Mouse (Mus musculus): ENCODE data around the gene Ntn3. TPM values are rescaled to one million over a fixed set of nuclear protein-coding genes. Genes with fewer than 3 reads are reported as not detected.

The Ntn3 gene
- polyA plus RNA-seq, 1 experiment from 2014 or later = 0.45 TPM

DNA sequence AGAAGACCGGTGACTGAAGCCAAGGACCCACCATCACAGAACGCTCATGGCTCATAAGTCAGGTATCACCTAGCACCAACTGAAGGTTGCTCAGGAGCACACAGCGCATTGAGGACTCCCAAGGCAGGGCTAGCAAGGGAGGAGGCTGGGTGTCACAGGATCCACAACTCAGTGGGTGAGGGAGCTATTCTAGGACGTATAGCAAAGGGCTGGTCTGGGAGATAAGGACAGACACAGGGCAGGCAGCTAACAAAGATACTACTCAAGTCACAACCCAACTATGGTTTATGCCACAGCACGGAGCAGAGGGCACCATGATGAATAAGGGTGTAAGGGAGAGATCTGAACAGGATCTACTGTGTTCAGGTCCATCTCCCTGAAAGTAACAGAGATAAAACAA, 16.5 kb upstream of the Ntn3 start:
- peaks cover 25% of the 10 kb centered on the region for H3K4me1 ChIP-seq (ENCODE audit: insufficient read depth)
- H3K36me3 ChIP-seq (replicated peaks; ENCODE audit: insufficient read depth, low read length) = peaks cover 79% of the 10 kb centered on the region
- no peaks in the 10 kb centered on the region for H3K27me3 ChIP-seq (ENCODE audit: insufficient read depth, low read length)
- TF ChIP-seq CTCF (IDR thresholded peaks at IDR 0.05; ENCODE audit: low read depth) (no peak), EP300 (IDR thresholded peaks at IDR 0.05; ENCODE audit: low read depth) (peak; percentile 86)
- H3K4me2 ChIP-seq (ENCODE audit: low read depth, low read length) = peak overlapping the region; percentile 33
- ATAC-seq = peak; percentile 74
- no peak overlapping the region for H3K4me3 ChIP-seq (ENCODE audit: low read depth, low read length)
- H3K9me3 ChIP-seq (ENCODE audit: low read length) = no peaks in the 10 kb centered on the region
- H3K27ac ChIP-seq (ENCODE audit: low read depth) = peak overlapping the region; percentile 84
- DNase-seq = no peak
- peak overlapping the region; percentile 55 for H3K9ac ChIP-seq (replicated peaks)
- WGBS (ENCODE audit: insufficient replicate concordance) = 56% methylated on average over 5 of the region's 5 CpGs

DNA sequence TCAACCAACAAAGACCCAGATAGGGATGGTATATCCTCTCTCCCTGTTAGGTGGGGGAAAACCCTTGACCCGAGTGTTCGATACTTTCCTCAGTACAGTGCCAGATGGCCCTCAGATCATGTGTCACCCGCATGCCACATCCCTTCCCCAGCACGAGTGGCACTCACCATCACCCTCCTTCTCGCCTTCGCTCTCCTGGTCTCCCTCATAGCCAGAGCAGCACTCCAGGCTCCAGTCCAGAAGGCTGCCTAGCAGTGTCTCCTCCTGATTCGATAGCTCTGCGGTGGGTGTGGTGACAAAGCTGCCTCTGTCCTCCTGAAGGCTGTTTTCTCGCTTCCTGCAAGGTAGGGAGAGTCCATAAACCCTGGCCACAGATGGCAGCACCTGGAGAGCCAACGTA, 15.4 kb upstream of the Ntn3 start:
- 91% methylated on average over 10 of the region's 10 CpGs for WGBS (ENCODE audit: insufficient replicate concordance)
- Histone ChIP-seq H3K36me3 (replicated peaks; ENCODE audit: insufficient read depth, low read length) (peaks cover 68% of the 10 kb centered on the region), H3K9ac (replicated peaks) (no peak overlapping the region), H3K9me3 (ENCODE audit: low read length) (no peaks in the 10 kb centered on the region), H3K27me3 (ENCODE audit: insufficient read depth, low read length) (no peaks in the 10 kb centered on the region), H3K4me3 (ENCODE audit: low read depth, low read length) (no peak overlapping the region), H3K27ac (ENCODE audit: low read depth) (peak overlapping the region; percentile 84; the same call in 1 of the 2 replicates), H3K4me1 (ENCODE audit: insufficient read depth) (peaks cover 30% of the 10 kb centered on the region), H3K4me2 (ENCODE audit: low read depth, low read length) (no peak overlapping the region)
- ATAC-seq (no peak), DNase-seq (no peak)
- TF ChIP-seq EP300 (IDR thresholded peaks at IDR 0.05; ENCODE audit: low read depth) (no peak), CTCF (IDR thresholded peaks at IDR 0.05; ENCODE audit: low read depth) (no peak)

DNA sequence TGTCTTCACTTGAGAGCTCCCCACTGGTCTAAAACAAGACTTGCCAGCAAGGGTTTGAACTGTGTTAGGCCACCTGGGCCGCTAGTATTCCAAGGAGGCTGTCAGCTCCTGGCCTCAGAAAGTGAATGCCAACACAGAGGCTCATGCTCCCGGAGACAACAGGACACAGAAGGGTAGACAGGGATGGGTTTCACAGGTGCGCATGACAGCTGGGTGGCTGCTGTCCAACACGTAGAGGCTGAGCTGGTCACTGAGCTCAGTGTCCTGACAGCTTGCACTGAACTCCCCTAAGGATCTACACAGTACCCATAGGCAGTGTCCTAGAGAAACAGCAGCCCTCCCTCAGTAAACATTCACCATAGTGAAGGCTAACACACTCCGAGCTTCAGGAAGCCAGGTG, 14.2 kb upstream of the Ntn3 start:
- no peak overlapping the region for H3K4me3 ChIP-seq (ENCODE audit: low read depth, low read length)
- TF ChIP-seq CTCF (IDR thresholded peaks at IDR 0.05; ENCODE audit: low read depth) (no peak), EP300 (IDR thresholded peaks at IDR 0.05; ENCODE audit: low read depth) (no peak)
- WGBS (ENCODE audit: insufficient replicate concordance) = 92% methylated on average over 5 of the region's 5 CpGs
- peaks cover 32% of the 10 kb centered on the region for H3K4me1 ChIP-seq (ENCODE audit: insufficient read depth)
- H3K36me3 ChIP-seq (replicated peaks; ENCODE audit: insufficient read depth, low read length) = peaks cover 59% of the 10 kb centered on the region
- H3K27ac ChIP-seq (ENCODE audit: low read depth) = no peak overlapping the region; the same call in 1 of the 2 replicates
- ATAC-seq (no peak), DNase-seq (no peak)
- no peak overlapping the region for H3K4me2 ChIP-seq (ENCODE audit: low read depth, low read length)
- no peaks in the 10 kb centered on the region for H3K9me3 ChIP-seq (ENCODE audit: low read length)
- no peaks in the 10 kb centered on the region for H3K27me3 ChIP-seq (ENCODE audit: insufficient read depth, low read length)
- H3K9ac ChIP-seq (replicated peaks) = no peak overlapping the region

DNA sequence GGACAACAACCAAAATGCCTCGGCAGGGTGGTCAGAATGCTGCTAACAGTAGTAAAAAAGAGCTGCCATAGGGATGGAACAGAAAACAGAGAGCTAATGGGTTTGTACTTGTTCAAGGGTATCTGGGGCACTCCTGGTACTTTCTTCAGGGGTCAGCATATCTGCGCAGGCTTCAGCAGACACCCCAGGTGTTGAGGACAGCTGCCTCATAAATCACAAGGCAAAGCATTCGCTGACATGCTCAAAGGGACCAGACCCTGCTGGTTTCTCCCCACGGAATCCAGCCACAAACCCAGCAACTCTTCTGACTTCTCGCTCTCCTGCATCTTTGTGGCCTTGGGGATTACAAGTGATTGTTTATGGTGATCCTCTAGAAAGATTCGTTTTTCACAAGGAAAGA, 13.3 kb upstream of the Ntn3 start:
- Histone ChIP-seq H3K9me3 (ENCODE audit: low read length) (no peaks in the 10 kb centered on the region), H3K27ac (ENCODE audit: low read depth) (no peak overlapping the region), H3K9ac (replicated peaks) (no peak overlapping the region), H3K27me3 (ENCODE audit: insufficient read depth, low read length) (no peaks in the 10 kb centered on the region), H3K4me1 (ENCODE audit: insufficient read depth) (peaks cover 32% of the 10 kb centered on the region), H3K4me2 (ENCODE audit: low read depth, low read length) (no peak overlapping the region), H3K36me3 (replicated peaks; ENCODE audit: insufficient read depth, low read length) (peaks cover 57% of the 10 kb centered on the region), H3K4me3 (ENCODE audit: low read depth, low read length) (no peak overlapping the region)
- no peak for DNase-seq
- WGBS (ENCODE audit: insufficient replicate concordance) = 80% methylated on average over 6 of the region's 6 CpGs
- TF ChIP-seq CTCF (IDR thresholded peaks at IDR 0.05; ENCODE audit: low read depth) (no peak), EP300 (IDR thresholded peaks at IDR 0.05; ENCODE audit: low read depth) (no peak)
- no peak for ATAC-seq

DNA sequence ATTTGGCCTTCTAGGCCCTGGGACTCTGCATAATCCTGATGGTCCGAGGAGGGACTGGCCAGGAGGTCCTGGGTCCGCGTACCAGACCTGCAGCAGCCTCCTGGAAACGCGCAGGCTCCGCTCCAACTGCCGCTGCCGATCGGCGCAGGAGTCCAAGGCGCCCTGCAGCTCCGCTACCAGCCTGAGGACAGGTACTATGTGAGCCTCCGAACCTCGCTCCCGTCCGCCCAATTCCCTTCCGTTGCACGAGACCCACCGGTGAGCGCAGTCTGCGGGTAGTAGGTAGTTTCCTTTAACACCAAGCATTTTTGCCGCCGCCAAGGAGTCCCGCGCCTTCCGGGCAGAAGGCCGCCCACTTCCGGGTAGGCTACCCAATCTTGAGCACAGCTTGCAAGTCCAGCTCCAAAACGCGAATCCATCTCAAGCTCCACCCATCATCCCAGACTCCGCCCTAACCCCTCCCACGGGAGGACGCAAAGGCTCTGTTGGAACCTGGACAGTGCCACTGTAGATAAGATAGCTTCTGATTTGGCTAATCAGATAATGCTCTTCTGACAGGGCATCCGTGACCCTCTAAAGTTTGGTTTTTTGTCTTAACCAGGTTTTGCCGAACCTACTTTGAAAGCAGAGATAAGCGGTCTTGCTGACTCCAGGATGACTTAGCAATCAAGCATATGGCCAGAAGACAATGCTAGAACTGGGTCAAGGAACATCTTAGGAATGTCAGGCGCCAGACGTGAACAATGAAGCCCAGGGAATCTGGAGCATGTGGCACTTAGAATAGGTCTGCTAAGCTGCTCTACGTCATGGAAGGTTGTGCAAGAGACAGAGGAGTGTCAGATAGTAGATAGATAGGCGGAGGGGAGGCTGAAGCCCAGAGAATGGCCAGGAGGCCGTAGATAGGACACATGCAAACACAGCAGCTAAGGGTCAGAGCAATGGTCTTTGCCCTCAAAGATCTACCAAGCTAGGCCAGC, 11.4 kb upstream of the Ntn3 start, which contains the start of gene Tedc2:
Gene Tedc2 (minus strand): TSS at position 417 of the 977 bp plus-strand sequence.
- Histone ChIP-seq H3K9ac (replicated peaks) (peak within 1 kb of the TSS; percentile 88), H3K9me3 (ENCODE audit: low read length) (no peaks in the 10 kb centered on the region), H3K4me2 (ENCODE audit: low read depth, low read length) (peak within 1 kb of the TSS; percentile 90), H3K27ac (ENCODE audit: low read depth) (peak within 1 kb of the TSS; percentile 86), H3K4me3 (ENCODE audit: low read depth, low read length) (peak within 1 kb of the TSS; percentile 80), H3K36me3 (replicated peaks; ENCODE audit: insufficient read depth, low read length) (peaks cover 55% of the 10 kb centered on the region), H3K27me3 (ENCODE audit: insufficient read depth, low read length) (no peaks in the 10 kb centered on the region), H3K4me1 (ENCODE audit: insufficient read depth) (peaks cover 22% of the 10 kb centered on the region)
- peak; percentile 92 for ATAC-seq
- 1% methylated on average over 41 of the region's 41 CpGs for WGBS (ENCODE audit: insufficient replicate concordance)
- TF ChIP-seq EP300 (IDR thresholded peaks at IDR 0.05; ENCODE audit: low read depth) (peak; percentile 60; the same call in 1 of the 2 replicates), CTCF (IDR thresholded peaks at IDR 0.05; ENCODE audit: low read depth) (no peak)
- peak; percentile 96 for DNase-seq

DNA sequence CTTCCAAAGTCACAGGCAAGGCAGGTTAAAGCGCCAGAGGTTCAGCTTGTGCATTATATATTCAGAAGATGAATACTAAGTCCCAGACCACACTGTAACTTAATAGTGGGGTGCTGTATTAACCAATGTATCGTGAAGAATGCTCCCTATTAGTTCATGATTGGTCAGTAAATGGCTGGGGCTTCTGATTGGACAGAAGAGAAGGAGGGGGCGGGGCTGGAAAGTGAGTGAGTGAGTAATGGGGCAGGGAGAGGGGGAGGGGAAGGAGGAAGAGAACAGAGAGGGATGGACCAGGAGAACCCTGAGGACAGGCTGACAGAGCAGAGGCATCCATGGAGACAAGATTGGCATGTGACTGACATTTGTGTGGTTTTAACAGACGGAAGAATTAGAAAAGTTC, 7.5 kb upstream of the Ntn3 start:
- no peaks in the 10 kb centered on the region for H3K9me3 ChIP-seq (ENCODE audit: low read length)
- TF ChIP-seq EP300 (IDR thresholded peaks at IDR 0.05; ENCODE audit: low read depth) = no peak
- no peak for TF ChIP-seq CTCF (IDR thresholded peaks at IDR 0.05; ENCODE audit: low read depth)
- 86% methylated on average over 4 of the region's 4 CpGs for WGBS (ENCODE audit: insufficient replicate concordance)
- 0 out of 2 replicates have a peak, but pooled peaks cover 3% of the 10 kb centered on the region for H3K27me3 ChIP-seq (ENCODE audit: insufficient read depth, low read length)
- no peak overlapping the region for H3K9ac ChIP-seq (replicated peaks)
- H3K36me3 ChIP-seq (replicated peaks; ENCODE audit: insufficient read depth, low read length) = peaks cover 32% of the 10 kb centered on the region
- H3K4me1 ChIP-seq (ENCODE audit: insufficient read depth) = peaks cover 22% of the 10 kb centered on the region
- DNase-seq (no peak), ATAC-seq (no peak)
- H3K4me2 ChIP-seq (ENCODE audit: low read depth, low read length) = no peak overlapping the region
- H3K27ac ChIP-seq (ENCODE audit: low read depth) = no peak overlapping the region
- no peak overlapping the region for H3K4me3 ChIP-seq (ENCODE audit: low read depth, low read length)

All from liver, postnatal 0 days (tissue).